Mouse (Mus musculus) WW6 (cell line): ENCODE results near the gene Stk38l.

Experiments
- DNase-seq: peaks from one replicate; pipeline ENCODE4 v3.0.0-alpha.2; 2013; ENCODE audit warnings: low read depth, low spot score

The Stk38l gene

DNA sequence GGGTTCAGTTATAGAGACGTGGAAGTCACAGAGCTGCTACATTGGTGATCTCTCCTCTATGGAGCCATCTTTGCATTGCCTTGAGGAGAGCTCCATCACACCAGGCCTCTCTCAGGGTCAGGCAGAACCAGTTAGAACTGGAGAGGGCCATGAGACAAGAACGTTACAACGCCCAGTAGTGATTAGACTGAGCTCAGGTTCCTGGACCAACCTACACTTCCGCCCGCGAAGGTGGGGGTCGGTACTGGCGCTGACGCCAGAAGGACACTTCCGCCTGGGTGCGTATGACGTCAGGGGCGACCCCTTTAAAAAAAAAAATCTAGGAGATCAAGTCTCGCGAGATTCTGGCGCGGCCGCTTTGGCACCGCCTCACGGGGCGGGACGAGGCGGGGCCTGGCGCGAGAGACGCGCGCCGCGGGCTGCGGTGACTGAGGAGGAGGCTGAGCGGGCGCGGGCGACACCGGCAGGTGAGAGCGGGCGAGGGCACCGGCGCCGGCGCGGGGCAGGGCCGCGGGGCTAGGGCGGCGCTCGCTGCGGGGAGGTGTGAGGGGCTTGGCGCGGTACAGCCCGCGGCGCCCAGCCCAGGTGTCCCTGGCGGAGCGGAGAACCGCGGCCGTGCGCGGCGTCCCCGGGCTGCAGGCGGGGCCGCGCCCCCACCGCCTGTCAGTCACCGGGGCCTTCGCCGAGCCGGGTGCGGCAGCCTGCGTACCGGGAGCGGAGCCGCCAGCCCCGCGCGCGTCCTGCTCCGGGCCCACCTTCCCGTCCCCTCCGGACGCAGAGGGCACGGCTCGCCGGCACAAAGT lies at the start of gene Stk38l:
Gene Stk38l, plus strand, starts transcription at position 415 of the 803 bp plus-strand sequence.
- DNase-seq: peak; percentile 86

GRCm38 (mm10) chr6:146676904-146677303 lies 47.9 kb upstream of the Stk38l start:
- no peak for DNase-seq

GRCm38 (mm10) chr6:146678136-146679070 lies 46.4 kb upstream of the Stk38l start:
- DNase-seq: no peak

DNA sequence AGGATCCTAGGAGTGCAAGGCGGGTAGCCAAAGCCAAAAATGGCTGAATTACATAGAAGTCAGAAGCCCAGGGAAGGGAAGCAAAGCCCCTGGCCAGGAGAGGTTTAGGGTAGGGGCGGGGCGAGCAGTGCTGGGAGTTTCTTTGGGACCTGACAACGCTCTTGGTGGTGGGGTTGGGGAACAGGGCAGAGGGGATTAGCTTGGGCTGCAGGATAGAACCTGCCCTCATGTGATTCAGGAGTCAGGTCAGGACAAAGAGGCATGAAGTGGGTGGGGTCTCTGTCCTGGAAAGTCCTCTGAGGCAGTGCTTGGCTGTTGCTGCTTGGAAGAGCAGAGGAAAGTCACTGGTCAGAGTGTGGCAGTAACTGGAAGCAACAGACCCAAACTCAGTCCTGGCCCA lies 40.9 kb upstream of the Stk38l start:
- DNase-seq: no peak

GRCm38 (mm10) chr6:146685781-146686308 lies 39.0 kb upstream of the Stk38l start:
- no peak for DNase-seq

DNA sequence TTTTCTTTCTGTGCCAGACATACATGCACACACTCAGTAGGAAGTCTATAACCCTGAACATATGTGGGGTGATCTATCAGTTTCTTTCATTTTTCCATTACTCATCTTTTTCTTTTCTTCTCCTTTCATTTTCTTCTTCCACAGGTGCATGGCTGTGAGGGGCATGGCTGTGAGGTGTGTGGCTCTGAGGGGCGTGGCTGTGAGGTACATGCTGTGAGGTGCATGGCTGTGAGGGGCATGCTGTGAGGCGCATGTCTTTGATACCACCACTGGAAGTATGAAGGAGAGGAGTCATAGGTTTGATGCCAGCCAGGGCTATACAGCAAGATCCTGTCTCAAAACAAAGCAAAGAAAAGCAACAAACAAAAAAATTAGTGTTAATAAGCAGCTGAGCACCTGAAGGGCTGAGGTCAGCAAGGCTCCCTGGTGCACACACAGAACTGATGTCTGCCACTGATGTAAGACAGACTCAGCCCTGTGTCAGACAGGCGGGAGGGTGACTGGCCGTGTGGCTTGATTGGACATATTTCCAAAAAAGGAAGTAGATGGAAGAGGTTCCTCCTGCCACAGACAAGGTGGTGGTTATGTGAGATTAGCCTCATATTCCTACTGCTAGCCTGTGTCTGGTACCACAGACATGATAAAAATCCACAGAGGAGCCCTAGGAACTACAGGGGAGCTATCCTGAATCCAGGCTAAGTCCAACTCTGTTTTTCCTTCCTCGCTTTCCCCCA lies 38.2 kb upstream of the Stk38l start:
- no peak for DNase-seq

GRCm38 (mm10) chr6:146688010-146688409 lies 36.8 kb upstream of the Stk38l start:
- no peak for DNase-seq

DNA sequence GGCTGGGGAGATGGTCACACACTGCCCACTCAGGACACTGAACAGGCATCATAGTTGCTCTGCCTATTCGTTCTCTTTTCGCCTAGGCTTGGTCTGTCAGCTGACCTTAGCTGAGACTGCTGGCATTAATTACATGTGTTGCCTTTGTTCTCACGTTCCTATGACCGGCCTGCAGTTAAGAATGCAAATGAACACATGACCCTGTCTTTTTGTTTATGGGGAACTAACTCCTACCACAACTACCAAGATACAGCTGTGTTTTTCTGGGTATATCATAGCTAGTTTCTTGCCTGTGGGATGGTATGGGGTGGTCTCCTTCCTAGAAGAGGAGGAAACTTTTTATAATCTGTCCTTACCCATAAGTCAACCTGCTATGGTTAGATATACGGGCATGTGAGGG lies 35.9 kb upstream of the Stk38l start:
- DNase-seq: no peak

GRCm38 (mm10) chr6:146697767-146698166 lies 27.0 kb upstream of the Stk38l start:
- no peak for DNase-seq

GRCm38 (mm10) chr6:146698376-146698775 lies 26.4 kb upstream of the Stk38l start:
- no peak for DNase-seq

DNA sequence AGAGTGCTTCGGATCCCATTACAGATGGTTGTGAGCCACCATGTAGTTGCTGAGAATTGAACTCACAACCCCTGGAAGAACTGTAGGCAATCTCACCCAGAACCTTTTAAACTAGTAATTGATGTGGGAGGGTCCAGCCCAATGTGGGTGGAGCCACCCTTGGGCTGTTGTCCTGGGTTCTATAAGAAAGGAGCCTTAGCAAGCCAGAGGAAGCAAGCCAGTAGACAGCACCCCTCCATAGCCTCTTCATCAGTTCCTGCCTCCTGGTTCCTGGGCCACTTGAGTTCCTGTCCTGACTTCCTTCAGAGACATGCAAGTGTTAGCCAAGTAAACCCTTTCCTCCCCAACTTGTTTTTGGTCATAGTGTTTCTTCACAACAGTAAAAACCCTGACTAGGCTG lies 24.3 kb upstream of the Stk38l start:
- DNase-seq: no peak

GRCm38 (mm10) chr6:146702126-146702881 lies 22.5 kb upstream of the Stk38l start:
- DNase-seq: no peak

- DNase-seq: no peak
Measured at GRCm38 (mm10) chr6:146703351-146703750, 21.4 kb upstream of the Stk38l start.

DNA sequence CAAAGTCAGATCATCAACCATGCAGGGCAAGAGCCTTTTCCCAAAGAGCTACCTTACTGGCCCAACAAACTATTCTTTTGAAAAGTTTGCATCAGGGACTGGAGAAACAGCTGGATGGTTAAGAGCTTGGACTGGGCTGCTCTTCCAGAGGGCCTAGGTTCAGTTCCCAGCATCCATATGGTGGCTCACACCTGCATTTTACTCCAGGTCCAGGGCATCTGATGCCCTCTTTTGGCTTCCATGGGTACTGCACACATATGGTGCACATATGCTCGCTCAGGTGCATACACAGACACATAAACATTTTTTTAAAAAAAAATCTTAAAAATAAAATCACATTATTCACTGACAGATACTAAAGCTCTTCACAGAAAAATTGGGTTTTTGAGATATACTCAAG lies 19.2 kb upstream of the Stk38l start:
- DNase-seq: no peak

GRCm38 (mm10) chr6:146719606-146720005 lies 5.2 kb upstream of the Stk38l start:
- no peak for DNase-seq

- DNase-seq: no peak
Measured at GRCm38 (mm10) chr6:146723805-146724204, 990 bp upstream of the Stk38l start.

- peak; percentile 20 for DNase-seq
Measured at GRCm38 (mm10) chr6:146725384-146725791, 593 bp downstream of the Stk38l start.

- no peak for DNase-seq
Measured at GRCm38 (mm10) chr6:146731031-146731430, 6.2 kb downstream of the Stk38l start.

GRCm38 (mm10) chr6:146731692-146732091 lies 6.9 kb downstream of the Stk38l start:
- no peak for DNase-seq

GRCm38 (mm10) chr6:146732232-146732631 lies 7.4 kb downstream of the Stk38l start:
- DNase-seq: no peak

GRCm38 (mm10) chr6:146732676-146733075 lies 7.9 kb downstream of the Stk38l start:
- no peak for DNase-seq
